Mouse (Mus musculus) Patski (cell line): ENCODE results near the gene Zbtb20. TPM values are rescaled to one million over a fixed set of nuclear protein-coding genes. Genes with fewer than 3 reads are reported as not detected.

ENCODE experiments used
- ATAC-seq: fragments of 100-300 bp; one replicate; pipeline ENCODE4 v1.8.0; 2021
- CTCF ChIA-PET: fragments of 350-600 bp; sonication (Branson Sonifier 250); formaldehyde crosslinking; loops from one replicate; lab custom pipeline; 2022; ENCODE audit warnings: inconsistent platforms; lab: Charles Lee
- POLR2A ChIA-PET: fragments of 350-600 bp; sonication (Branson Sonifier 250); formaldehyde crosslinking; loops from one replicate; lab custom pipeline; 2022; ENCODE audit warnings: antibody characterized with exemption, inconsistent platforms; lab: Charles Lee
- DNase-seq: peaks from one replicate; pipeline ENCODE4 v3.0.0-alpha.2; 2011; ENCODE audit warnings: low read depth, low spot score
- H3K27me3 ChIP-seq: fragments of 371-371 bp; one replicate; pipeline ENCODE4 v1.5.1; 2021
- CTCF ChIP-seq: fragments of 100-300 bp; IDR thresholded peaks from one replicate; pipeline ENCODE4 v1.5.1; 2021
- in situ Hi-C: fragments of 300-500 bp; cut with MboI; formaldehyde crosslinking; loops from 3 replicates; pipeline ENCODE4 v1.11.1; 2018; ENCODE audit warnings: low pct_unique_long_range_greater_than_20kb, mixed read lengths
- polyA plus RNA-seq: library from polyadenylated mRNA; unstranded; gene quantifications from one replicate; pipeline ENCODE4 v1.2.3, GENCODE M21; 2021

Gene Zbtb20
- polyA plus RNA-seq, 1 experiment from 2014 or later: 12.2 TPM

GRCm38 (mm10) chr16:43172912-43173311 lies 297.2 kb downstream of the Zbtb20 start:
- ATAC-seq (no peak), DNase-seq (no peak)
- in situ Hi-C loops: no loop called here
- no peaks in the 10 kb centered on the region for H3K27me3 ChIP-seq
- POLR2A ChIA-PET: no interaction called here
- TF ChIP-seq CTCF: no peak
- CTCF ChIA-PET: interaction anchor here (1.6 kb wide), 1 partner anchor 8 kb away, joined by 5 read pairs; no protein-coding TSS in a partner anchor

GRCm38 (mm10) chr16:43174815-43175214 lies 299.1 kb downstream of the Zbtb20 start:
- no peak for TF ChIP-seq CTCF
- no peak for ATAC-seq
- DNase-seq: no peak
- POLR2A ChIA-PET: no interaction called here
- in situ Hi-C loops: no loop called here
- CTCF ChIA-PET: no interaction called here
- no peaks in the 10 kb centered on the region for H3K27me3 ChIP-seq

GRCm38 (mm10) chr16:43181038-43181437 lies 305.4 kb downstream of the Zbtb20 start:
- in situ Hi-C loops: no loop called here
- POLR2A ChIA-PET: no interaction called here
- no peak for ATAC-seq

GRCm38 (mm10) chr16:43190390-43190789 lies 314.7 kb downstream of the Zbtb20 start:
- ChIA-PET CTCF (interaction anchor here (1.0 kb wide), 1 partner anchor 54 kb away, joined by 3 read pairs; no protein-coding TSS in a partner anchor), POLR2A (no interaction called here)
- ATAC-seq (peak; percentile 69), DNase-seq (peak; percentile 35)
- in situ Hi-C loops: no loop called here
- no peaks in the 10 kb centered on the region for H3K27me3 ChIP-seq
- TF ChIP-seq CTCF: no peak

More at GRCm38 (mm10) chr16:43181038-43181437, 305.4 kb downstream of the Zbtb20 start:
- TF ChIP-seq CTCF: no peak
- DNase-seq: no peak
- CTCF ChIA-PET: interaction anchor here (1.3 to 1.6 kb wide), 2 partner anchors 9 to 10 kb away, joined by 4 to 5 read pairs; no protein-coding TSS in a partner anchor
- H3K27me3 ChIP-seq: no peaks in the 10 kb centered on the region

GRCm38 (mm10) chr16:43191060-43191850 lies 315.6 kb downstream of the Zbtb20 start:
- POLR2A ChIA-PET: no interaction called here
- no peak for TF ChIP-seq CTCF
- ATAC-seq: no peak
- CTCF ChIA-PET: no interaction called here
- DNase-seq: no peak
- H3K27me3 ChIP-seq: no peaks in the 10 kb centered on the region
- in situ Hi-C loops: no loop called here

- DNase-seq (no peak), ATAC-seq (no peak)
- CTCF ChIA-PET: no interaction called here
- no peaks in the 10 kb centered on the region for H3K27me3 ChIP-seq
- in situ Hi-C loops: no loop called here
- POLR2A ChIA-PET: interaction anchor here (0.7 kb wide), 1 partner anchor 24 kb away, joined by 3 read pairs; no protein-coding TSS in a partner anchor
- no peak for TF ChIP-seq CTCF
These were observed 318.1 kb downstream of the Zbtb20 start for GRCm38 (mm10) chr16:43193631-43194239.

- no peak for ATAC-seq
- no peak for DNase-seq
- TF ChIP-seq CTCF: no peak
- CTCF ChIA-PET: no interaction called here
- POLR2A ChIA-PET: no interaction called here
- no peaks in the 10 kb centered on the region for H3K27me3 ChIP-seq
- in situ Hi-C loops: no loop called here
These were observed 341.8 kb downstream of the Zbtb20 start for GRCm38 (mm10) chr16:43217336-43218006.

GRCm38 (mm10) chr16:43219367-43219766 lies 343.7 kb downstream of the Zbtb20 start:
- ChIA-PET POLR2A (no interaction called here), CTCF (no interaction called here)
- H3K27me3 ChIP-seq: no peaks in the 10 kb centered on the region
- DNase-seq: no peak
- no peak for ATAC-seq
- in situ Hi-C loops: no loop called here
- peak; percentile 32 for TF ChIP-seq CTCF

GRCm38 (mm10) chr16:43221313-43221712 lies 345.6 kb downstream of the Zbtb20 start:
- POLR2A ChIA-PET: no interaction called here
- no peaks in the 10 kb centered on the region for H3K27me3 ChIP-seq
- CTCF ChIA-PET: no interaction called here
- no peak for DNase-seq
- no peak for TF ChIP-seq CTCF
- ATAC-seq: no peak
- in situ Hi-C loops: no loop called here

GRCm38 (mm10) chr16:43230253-43230652 lies 354.6 kb downstream of the Zbtb20 start:
- TF ChIP-seq CTCF: no peak
- POLR2A ChIA-PET: no interaction called here
- DNase-seq (no peak), ATAC-seq (no peak)
- CTCF ChIA-PET: no interaction called here
- in situ Hi-C loops: no loop called here
- H3K27me3 ChIP-seq: no peaks in the 10 kb centered on the region
